Mouse (Mus musculus): ENCODE results near the gene Capn7.

The Capn7 gene

DNA sequence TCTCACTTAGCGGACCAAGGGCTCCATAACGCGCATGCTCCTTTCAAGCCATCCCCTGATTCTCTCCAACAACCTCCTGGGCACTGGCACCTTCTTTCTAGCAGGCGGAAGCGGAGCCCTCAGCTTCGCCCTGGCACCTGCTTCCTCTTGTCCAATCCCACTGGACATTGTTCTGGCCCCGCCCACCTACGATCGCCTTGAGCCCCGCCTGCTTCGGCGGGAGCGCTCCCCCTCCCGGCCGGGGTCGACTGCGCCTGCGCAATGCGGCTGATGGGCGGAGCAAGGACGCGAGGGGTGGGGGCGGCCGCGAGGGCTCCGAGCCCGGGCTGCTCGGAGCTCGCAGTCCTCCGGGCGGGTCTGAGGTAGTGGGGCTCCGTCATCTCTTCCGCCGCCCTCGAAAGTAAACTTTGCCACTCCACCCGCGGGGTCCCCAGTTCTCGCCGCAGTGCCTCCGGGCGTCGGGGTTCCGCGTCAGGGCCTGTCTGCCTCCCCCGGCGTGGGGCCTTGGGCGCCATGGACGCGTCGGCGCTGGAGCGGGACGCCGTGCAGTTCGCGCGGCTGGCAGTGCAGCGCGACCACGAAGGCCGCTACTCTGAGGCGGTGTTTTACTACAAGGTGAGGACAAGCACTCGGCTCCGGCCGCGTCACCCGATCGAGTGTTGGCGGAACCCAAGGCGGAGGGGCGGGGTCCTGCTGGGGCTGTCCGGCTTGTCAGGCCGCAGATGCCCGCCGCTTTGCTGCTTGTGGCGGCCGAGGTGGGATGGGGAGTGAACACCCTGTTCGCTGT, at the start of gene Capn7:
Capn7 (plus strand) TSS at position 270 of the 787 bp plus-strand sequence.
- peak; percentile 95 to 97 for DNase-seq (ENCODE audit: low spot score in 2 of 2)

DNA sequence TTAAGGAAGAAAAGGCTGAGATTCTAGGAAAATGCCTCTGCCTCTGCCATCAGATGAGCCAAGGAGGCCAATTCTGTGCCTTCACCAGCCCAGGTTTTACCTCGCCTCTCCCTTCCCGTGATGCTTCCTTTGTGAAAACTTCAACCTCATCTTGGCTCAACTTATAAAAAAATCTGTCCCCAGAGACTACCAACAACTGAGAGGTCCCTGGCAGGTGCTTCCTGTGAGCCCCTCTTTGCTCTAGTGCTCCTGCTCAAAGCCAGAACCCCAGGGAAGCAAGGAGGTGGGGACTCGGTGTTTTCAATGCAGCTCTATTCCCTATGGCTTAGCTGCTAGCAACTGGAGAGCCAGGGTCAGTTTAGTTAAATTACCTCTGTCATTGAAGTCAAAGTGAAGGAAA, 23.2 kb upstream of the Capn7 start:
- no peak for DNase-seq (ENCODE audit: low spot score in 2 of 2)

DNA sequence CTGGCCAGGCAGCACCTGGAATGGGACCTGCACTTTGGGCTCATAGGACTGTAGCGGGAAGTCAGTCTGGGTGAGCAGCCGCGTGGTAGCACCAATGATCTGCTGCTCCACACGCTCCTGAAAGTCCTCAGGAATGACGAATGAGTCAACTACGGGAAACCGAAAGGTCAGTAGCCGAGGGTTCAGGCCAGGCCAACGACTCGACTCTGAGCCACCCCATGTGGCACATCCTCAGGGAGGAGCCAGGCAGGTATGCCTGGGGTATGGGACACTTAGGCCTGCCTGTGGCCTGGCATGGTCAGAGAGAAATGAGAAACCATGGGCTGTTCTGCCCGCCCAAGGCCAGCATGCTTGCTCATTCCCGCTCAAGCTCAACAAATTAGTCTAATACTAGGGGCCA, 19.8 kb upstream of the Capn7 start:
- no peak for DNase-seq (ENCODE audit: low spot score in 2 of 2)

DNA sequence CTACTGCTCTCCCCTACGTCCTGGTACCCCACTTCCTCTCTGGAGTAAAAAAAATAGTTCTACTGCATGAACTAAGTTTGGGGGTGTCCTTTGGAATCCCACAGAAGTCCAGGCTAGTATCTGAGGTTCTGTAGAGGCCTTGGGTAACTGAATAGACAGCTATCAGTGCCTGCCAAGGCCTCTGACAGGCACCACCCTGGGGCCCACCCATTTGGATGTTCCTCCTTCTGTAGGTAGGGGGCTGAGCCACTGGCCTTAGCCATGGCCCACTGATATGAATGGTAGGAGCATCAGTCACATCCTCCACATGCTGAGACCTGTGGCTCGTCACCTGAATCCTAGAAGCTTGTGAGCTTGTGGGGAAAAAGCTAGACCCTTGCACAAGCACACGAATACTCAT, 18.7 kb upstream of the Capn7 start:
- DNase-seq (ENCODE audit: low spot score in 2 of 2), result no peak

DNA sequence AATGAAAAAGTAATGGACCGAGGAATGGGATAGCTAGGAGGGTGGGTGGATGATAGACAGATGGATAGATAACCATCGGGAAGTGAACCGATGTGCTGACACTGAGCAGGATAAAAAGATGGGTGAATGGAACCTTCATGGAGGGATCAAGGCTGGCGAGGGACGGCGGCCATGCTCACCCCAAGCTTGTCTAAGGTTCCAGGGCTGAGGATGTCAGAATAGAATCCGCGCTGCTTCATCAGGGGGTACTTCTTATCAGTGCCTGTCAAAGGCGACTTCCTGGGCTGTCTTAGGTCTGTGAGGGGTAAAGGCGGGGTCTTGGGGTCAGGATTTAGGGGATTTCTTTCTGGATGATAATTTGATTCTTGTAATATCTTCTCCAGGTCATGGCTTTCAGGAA, 16.9 kb upstream of the Capn7 start:
- DNase-seq (ENCODE audit: low spot score in 2 of 2), result no peak

DNA sequence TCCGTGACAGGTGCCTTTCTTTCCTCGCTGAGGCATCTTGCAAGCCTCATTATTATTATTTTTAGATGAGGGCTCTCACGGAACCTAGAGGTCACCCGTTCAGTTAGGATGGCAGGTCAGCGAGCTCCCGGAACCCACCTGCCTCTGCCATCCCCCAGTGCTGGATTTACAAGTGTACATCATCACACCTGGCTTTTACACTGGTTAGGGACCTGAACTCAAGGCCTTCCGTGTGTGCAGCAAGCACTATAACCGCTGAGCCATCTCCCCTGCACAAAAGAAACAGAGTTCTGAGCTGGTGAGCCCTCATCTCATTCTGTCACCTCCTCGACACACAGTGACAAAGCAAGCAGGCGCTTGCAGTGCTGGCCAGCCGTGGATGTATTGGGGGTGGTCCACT, 15.3 kb upstream of the Capn7 start:
- no peak for DNase-seq (ENCODE audit: low spot score in 2 of 2)

DNA sequence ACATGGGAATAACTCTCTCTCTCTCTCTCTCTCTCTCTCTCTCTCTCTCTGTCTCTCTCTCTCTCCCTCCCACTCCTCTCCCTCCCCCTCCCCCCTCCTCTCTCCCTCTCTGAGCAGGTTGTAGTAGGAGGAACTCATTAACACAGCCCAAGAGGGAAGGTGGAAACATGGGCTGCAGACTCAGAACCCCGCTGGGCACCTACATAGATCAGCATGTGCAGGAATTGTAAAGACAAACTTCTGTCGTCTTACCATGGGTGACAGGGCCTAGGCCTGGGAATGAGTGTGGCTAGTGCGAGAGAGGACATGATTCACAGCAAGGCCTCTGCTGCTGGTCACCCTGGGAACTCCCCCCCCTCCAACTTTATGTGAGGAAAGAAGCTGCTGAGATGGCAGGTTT, 14.2 kb upstream of the Capn7 start:
- no peak for DNase-seq (ENCODE audit: low spot score in 2 of 2)

DNA sequence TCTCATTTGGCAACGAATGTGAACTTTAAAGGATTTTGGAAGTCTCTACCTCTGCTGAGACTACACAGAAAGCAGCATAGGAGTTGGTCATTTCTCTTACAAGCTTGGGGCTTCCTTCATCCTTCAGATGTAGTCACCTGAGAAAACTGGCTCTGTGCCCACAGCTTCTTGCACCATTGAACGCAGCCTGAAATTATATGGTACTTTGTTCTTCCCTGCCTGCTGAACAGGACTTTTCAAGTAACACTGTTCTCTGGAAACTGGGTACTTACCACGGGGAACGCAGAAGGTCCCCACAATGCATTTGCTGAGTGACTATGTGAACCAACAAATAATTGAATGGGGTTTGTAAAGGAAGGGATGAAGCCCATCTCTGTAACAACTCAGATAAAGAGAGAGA, 13.2 kb upstream of the Capn7 start:
- no peak for DNase-seq (ENCODE audit: low spot score in 2 of 2)

DNA sequence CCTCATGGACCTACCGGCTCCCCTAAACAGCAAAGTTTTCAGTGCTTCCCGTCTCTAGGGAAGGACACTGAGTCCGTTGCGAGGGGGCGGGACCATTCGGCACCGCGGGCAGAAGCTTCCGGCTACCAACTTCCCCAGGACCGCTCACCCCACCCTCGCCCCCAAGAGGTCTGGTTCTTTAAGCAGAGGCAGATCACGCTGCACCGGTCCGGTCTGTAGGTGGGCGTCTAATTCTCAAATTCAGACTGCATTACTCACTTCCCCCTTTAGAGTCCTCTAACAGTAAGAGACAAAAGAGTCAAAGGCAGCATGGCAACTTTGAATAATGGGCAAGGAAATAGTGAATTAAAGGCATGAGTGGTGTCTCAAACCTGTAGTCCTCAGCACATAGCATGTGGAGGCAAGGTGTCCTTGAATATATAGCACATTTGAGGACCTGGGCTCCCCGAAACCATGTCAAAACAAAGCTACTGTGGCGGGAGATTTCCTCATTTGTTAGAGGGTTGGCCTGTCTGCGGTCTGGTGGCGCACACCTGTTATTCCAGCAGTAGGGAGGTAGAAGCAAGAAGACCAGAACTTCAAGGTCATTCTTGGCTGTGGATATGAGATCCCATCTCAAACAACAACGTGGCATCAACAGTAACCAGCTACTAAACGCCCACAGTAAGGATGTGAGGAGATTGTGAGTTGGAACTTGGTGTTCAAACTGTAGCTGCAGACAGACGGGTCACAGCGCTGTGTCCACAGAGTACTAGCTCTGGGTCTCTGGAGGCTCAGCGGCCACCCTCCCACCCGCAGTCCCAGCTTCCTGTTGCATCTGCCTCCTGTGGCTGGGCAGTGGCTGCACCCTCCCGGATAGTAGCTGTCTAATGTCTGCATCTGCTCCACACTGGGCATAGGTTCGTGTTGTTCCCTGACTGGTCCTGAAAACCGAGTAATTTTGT, 12.3 kb upstream of the Capn7 start, which contains the start of gene Dnah1:
Dnah1 (minus strand) TSS at position 48 of the 944 bp plus-strand sequence.
- peak; percentile 17 to 33 for DNase-seq (ENCODE audit: low spot score in 2 of 2)

DNA sequence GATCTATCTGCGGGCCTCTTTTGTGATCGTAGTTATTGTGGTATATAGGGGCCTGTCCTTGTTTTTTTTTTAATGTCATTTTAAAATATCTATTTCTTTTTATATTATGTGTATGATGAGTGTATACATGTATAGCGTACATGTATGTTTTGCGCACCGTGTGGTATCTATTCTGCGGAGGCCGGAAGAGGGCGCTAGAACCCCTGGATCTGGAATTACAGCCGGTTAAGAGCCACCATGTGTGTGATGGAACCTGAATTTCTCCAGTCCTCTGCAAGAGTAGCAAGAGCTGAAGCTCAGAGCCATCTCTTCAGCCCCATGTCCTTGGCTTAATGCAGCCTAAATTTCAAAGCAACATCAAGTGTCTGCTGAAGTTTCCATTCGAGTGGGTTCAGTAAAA, 11.6 kb upstream of the Capn7 start:
- DNase-seq (ENCODE audit: low spot score in 2 of 2), result no peak

DNA sequence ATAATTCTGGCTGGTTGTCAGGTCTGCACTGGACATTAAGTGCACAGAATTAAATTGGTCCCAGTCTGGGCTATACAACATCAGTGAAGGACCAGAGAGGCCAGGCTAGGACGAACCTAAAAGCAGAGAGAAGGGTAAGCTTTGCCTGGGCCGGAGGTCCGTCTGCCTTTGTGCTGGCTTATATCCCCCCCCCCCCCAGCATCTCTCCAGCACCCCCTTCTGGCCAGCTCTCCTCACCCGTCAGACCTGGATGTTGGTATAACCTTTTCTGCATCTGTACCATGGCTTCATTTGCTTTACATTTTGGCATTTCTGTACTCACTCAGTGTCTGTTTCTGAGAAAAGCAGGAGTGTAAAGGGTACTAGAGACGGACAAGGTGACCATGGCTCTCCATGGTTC, 10.9 kb upstream of the Capn7 start:
- DNase-seq (ENCODE audit: low spot score in 2 of 2), result no peak

DNA sequence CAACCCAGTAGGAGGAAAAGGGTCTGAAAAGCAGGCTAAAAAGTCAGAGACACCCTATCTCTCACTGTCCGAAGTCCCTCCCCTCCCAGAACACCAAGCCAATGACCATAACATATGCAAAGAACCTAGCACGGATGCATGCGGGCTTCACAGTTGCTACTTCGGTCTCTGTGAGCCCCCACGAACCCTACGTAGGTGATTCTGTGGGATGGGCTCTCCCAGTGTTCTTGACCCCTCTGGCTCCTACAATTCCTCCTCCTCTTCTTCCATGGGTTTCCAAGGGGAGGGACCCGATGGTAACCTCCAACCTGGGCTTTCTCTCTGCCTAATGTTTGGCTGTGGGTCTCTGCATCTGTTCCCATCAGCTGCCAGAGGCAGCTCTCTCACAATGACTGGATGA, 9.7 kb upstream of the Capn7 start:
- no peak for DNase-seq (ENCODE audit: low spot score in 2 of 2)

DNA sequence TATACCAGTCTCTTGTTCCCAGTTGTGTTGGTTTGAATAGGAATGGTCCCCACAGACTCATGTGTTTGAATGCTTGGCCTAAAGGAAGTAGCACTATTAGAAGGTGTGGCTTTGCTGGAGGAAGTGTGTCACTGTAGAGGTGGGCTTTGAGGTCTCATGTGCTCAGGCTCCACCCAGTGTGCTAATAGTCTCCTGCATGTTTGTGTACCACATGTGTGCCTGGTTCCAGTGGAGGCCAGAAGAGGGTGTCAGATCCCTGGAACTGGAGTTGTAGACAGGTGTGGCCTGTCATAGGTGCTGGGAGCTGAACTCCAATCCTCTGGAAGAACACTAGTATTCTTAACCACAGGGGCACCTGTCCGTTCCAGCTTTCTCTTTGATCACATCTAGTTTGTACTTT, 9.2 kb upstream of the Capn7 start:
- no peak for DNase-seq (ENCODE audit: low spot score in 2 of 2)

DNA sequence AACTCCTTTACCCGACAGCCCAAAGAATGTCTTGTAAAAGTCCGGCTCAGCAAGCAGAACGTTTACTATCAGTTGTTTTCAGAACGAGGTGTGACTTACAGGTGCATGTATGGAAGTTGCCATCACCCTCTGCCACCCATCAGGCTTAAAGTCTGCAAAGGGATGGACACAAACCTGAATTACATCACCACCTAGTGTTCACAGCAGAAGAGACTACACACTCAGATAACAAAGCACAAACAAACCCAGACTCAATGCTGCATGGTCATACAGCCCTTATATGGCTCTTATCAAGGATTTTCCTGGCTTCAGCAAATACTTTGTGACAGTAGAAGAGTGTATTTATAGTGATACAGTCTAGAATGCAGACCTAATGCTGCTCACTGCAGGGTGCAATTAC, 8.8 kb upstream of the Capn7 start:
- DNase-seq (ENCODE audit: low spot score in 2 of 2), result no peak

DNA sequence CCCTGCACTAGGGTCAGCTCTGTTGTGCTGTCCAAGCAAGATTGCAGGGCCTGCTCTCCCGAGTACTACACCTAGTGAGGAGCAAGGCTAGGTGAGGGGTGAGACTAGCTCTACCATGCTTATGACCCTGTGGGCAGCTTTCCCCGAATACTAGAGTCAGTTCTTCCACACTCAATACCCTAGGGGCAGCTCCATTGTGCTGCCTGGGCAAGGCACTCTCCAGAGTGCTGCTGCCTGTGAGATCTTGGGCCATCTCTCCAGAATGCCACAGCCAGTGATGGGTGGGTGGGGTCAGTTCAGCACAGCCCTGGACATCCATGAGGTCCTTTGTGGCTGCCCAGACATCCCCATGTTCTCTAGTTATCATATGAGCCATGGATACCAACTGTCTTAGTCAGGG, 6.7 kb upstream of the Capn7 start:
- DNase-seq (ENCODE audit: low spot score in 2 of 2), result no peak

DNA sequence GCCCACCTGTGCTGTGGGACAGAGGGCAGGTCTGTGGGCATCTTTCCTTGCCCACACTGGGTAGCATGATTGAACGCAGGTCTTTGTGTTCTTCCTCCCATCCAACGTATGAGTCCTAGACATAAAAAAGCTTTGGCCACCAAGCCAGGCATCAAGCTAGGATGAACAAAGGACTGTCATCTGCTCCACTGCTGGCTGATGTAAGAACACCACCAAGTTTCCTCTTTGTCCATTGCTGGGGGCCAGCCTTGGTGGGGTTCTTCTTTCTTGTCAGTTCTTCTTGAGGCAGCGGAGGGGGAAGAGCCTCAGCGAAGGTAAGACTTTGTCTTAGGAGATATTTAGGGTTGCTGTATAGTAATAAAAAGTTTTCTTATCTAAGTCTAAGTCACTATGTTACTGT, 5.5 kb upstream of the Capn7 start:
- DNase-seq (ENCODE audit: low spot score in 2 of 2), result no peak

DNA sequence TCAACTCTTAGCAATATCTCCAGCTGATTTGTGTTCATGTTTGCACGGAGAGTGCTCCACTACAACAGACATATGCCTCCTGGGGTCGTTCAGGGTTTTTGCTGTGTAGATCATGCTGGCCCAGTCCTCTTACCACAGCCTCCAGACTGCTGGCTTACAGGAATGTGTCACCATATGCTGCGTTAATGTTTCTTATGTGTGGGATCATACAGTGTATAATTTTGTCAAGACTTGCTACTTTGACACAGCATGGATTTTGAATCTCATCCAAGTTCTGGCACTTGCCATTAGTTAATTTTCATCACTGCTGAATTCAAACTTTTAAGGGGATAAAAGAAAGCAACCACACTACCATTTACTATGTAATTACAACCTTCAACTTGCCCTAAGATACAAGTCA, 673 bp upstream of the Capn7 start:
- DNase-seq (ENCODE audit: low spot score in 2 of 2), result no peak

DNA sequence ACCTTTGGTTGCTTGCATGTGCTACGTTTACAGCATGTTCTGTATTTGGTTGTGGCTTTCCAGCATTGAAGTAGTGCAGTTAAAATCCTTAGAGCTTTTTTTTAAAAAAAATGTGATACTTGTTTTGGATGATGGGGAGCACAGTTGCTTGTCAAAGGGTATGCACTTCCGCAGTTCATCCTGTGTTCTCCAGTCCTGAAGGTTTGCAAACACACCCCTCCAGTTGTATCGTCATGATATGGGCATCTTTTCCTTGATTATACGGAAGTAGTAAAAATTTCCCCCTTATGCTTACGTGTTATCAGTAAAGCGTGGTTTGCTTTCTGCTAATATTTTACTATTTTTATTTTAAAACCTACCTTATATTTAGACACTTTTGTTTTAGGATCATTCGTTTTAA, 968 bp downstream of the Capn7 start:
- DNase-seq (ENCODE audit: low spot score in 2 of 2), result no peak

DNA sequence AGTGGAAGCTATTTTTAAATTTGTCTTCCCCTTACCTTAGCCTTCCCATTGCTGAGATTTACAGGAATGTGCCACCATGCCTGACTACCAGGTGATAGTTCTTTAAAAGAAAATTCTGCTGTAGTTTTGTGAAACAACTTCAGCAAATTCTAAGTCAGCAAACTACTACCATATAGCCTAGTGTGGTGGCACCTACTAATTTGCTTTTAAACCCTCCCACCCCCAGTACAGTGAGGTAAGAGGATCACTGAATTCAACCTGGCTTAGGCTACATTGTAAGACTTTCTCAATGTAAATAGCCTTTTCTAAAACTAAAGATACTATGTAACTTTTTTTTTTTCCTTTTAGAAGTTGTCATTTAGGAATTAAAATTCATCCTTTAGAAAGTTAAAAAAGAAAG, 1.5 kb downstream of the Capn7 start:
- no peak for DNase-seq (ENCODE audit: low spot score in 2 of 2)

DNA sequence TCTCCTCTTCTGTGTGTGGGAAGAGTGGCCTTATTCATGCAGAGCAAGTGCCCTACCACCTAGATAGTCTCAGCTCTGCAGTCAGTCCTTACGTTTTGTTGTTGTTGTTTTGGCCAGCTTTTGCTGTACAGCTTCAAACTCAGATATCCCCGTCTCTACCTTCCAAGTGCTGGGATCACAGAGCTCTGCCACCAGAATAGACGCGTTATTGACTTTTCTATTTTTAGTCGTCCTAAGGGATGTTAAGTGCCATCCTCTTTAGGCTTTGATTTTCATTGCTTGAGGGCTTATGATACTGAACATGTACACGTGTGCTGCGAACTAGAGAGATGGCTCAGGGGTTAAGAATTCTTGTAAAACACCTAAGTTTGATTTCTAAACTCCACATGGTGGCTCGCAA, 6.8 kb downstream of the Capn7 start:
- DNase-seq (ENCODE audit: low spot score in 2 of 2), result peak; percentile 22 to 32

DNA sequence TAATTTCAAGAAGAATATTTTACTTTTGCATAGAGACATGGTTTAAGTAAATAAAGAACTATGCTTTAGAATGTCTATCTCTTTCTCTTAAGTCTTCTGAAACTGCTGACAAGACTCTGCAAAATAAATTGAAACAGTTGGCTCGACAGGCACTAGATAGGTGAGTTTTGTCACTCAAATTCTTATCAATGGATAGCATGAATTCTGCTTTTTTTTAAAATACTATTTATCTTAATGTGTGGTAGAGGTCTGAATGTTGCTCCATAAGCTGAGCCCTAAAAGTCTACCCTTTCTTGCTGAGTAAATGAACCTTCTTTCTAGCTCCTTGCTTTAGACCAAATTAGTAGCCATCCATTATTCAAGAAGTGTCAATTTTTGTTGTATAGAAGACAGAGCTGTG, 8.9 kb downstream of the Capn7 start:
- DNase-seq (ENCODE audit: low spot score in 2 of 2), result no peak

DNA sequence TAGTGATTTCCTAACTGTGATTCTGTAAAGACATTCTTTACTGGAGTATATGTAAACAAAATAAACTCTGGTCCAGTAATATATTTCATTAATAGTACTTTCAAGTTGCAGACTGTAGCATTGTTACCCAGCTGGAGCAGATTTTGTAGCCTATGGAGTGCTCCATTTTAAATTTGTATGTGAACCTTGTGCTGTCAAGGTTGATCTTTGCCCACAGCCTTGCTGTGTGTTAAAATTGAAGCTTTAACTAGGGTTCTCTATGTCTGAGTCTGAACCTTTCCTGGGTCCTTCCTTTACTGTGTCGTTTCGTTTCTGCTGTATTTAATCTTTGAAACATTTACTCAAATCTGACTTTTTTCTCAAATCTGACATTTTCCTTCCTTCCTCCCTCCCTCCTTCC, 25.8 kb downstream of the Capn7 start:
- no peak for DNase-seq (ENCODE audit: low spot score in 2 of 2)

DNA sequence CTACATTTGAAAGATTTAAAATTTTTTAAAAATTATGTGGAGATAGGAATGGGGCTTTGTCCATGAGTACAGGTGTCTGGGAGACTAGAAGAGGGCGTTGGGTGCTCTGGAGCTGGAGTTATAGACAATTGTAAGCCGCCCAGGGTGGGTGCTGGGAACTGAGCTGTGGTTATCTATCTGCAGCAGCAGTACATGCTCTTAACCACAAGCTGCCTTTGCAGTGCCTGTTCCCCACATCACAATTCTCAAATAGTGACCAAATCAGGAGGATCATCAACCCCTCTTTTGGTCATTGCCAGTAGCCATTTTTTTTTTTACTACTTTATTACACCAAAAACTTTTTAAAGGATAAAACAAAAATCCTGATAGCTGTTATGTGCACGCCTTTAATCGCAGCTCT, 28.2 kb downstream of the Capn7 start:
- no peak for DNase-seq (ENCODE audit: low spot score in 2 of 2)
